Mouse (Mus musculus): ENCODE results near the gene Gm17657.

The Gm17657 gene

GRCm38 (mm10) chr17:29549543-29550428 lies at the start of gene Gm17657, which contains the start of gene Tbc1d22b:
Gm17657 (minus strand) TSS chr17:29549638.
Tbc1d22b (plus strand) TSS chr17:29549785.
- peak; percentile 97 for DNase-seq

- DNase-seq, result no peak
Observed at GRCm38 (mm10) chr17:29599051-29599450, 49.6 kb upstream of the Gm17657 start.

- DNase-seq, result no peak
Observed at GRCm38 (mm10) chr17:29596771-29597132, 47.3 kb upstream of the Gm17657 start.

GRCm38 (mm10) chr17:29595891-29596770 lies 46.7 kb upstream of the Gm17657 start:
- peak; percentile 79 for DNase-seq

- DNase-seq, result no peak
Observed at GRCm38 (mm10) chr17:29589221-29589898, 39.9 kb upstream of the Gm17657 start.

GRCm38 (mm10) chr17:29586921-29587320 lies 37.5 kb upstream of the Gm17657 start:
- no peak for DNase-seq

- no peak for DNase-seq
Observed at GRCm38 (mm10) chr17:29585446-29585845, 36.0 kb upstream of the Gm17657 start.

- no peak for DNase-seq
Observed at GRCm38 (mm10) chr17:29584737-29585136, 35.3 kb upstream of the Gm17657 start.

GRCm38 (mm10) chr17:29584306-29584705 lies 34.9 kb upstream of the Gm17657 start:
- no peak for DNase-seq

- DNase-seq, result no peak
Observed at GRCm38 (mm10) chr17:29583569-29583968, 34.1 kb upstream of the Gm17657 start.

- no peak for DNase-seq
Observed at GRCm38 (mm10) chr17:29579579-29580126, 30.2 kb upstream of the Gm17657 start.

- DNase-seq, result no peak
Observed at GRCm38 (mm10) chr17:29569831-29570230, 20.4 kb upstream of the Gm17657 start.

- no peak for DNase-seq
Observed at GRCm38 (mm10) chr17:29568435-29568834, 19.0 kb upstream of the Gm17657 start.

- DNase-seq, result no peak
Observed at GRCm38 (mm10) chr17:29565521-29565920, 16.1 kb upstream of the Gm17657 start.

- no peak for DNase-seq
Observed at GRCm38 (mm10) chr17:29558476-29558875, 9.0 kb upstream of the Gm17657 start.

GRCm38 (mm10) chr17:29556893-29557292 lies 7.5 kb upstream of the Gm17657 start:
- DNase-seq, result no peak

- no peak for DNase-seq
Observed at GRCm38 (mm10) chr17:29556456-29556855, 7.0 kb upstream of the Gm17657 start.

GRCm38 (mm10) chr17:29554176-29554575 lies 4.7 kb upstream of the Gm17657 start:
- no peak for DNase-seq

GRCm38 (mm10) chr17:29552162-29552732 lies 2.8 kb upstream of the Gm17657 start, which contains the start of gene Tmem217:
Tmem217 (minus strand) TSS chr17:29552385.
- no peak for DNase-seq

- DNase-seq, result no peak
Observed at GRCm38 (mm10) chr17:29551019-29551418, 1.6 kb upstream of the Gm17657 start.

- DNase-seq, result no peak
Observed at GRCm38 (mm10) chr17:29548994-29549393, 444 bp downstream of the Gm17657 start.

GRCm38 (mm10) chr17:29548494-29548893 lies 944 bp downstream of the Gm17657 start:
- no peak for DNase-seq
